Mouse (Mus musculus): ENCODE results near the gene Eomes.

- TF ChIP-seq CTCF (IDR thresholded peaks at IDR 0.05; ENCODE audit: insufficient read depth, low read length) (no peak), POLR2A (IDR thresholded peaks at IDR 0.05; ENCODE audit: borderline replicate concordance, extremely low read depth, low read depth, low read length) (no peak)
Measured at GRCm38 (mm10) chr9:118515476-118515875, 37.5 kb downstream of the Eomes start.
